Mouse (Mus musculus) cortical plate, adult 2 months (tissue): ENCODE results near the gene Cdkn2aip. TPM values are rescaled to one million over a fixed set of nuclear protein-coding genes. Genes with fewer than 3 reads are reported as not detected.

ENCODE experiments used
- H3K27ac ChIP-seq: fragments of 200-500 bp; 2 replicates; pipeline ENCODE4 v1.5.1; 2012; ENCODE audit warnings: low read length, control low read depth, inconsistent platforms; ENCODE audit not compliant: insufficient read depth
- H3K4me1 ChIP-seq: fragments of 200-500 bp; 2 replicates; pipeline ENCODE4 v1.6.1; 2011; ENCODE audit warnings: low read length; ENCODE audit not compliant: control insufficient read depth, insufficient read depth
- H3K4me3 ChIP-seq: fragments of 200-500 bp; 2 replicates; pipeline ENCODE4 v1.5.1; 2011; ENCODE audit warnings: mild to moderate bottlenecking, low read length, control low read depth; ENCODE audit not compliant: insufficient read depth
- CTCF ChIP-seq: fragments of 200-500 bp; IDR thresholded peaks from 2 replicates; pipeline ENCODE4 v1.5.1; 2011; ENCODE audit warnings: mild to moderate bottlenecking, control low read depth, low read length; ENCODE audit not compliant: insufficient read depth; ENCODE audit errors: extremely low read depth
- POLR2A ChIP-seq: fragments of 200-500 bp; IDR thresholded peaks from 2 replicates; pipeline ENCODE4 v1.6.1; 2011; ENCODE audit warnings: mild to moderate bottlenecking, low read length, control low read depth; ENCODE audit not compliant: insufficient read depth; ENCODE audit errors: extremely low read depth
- polyA plus RNA-seq: library from polyadenylated mRNA; depleted of rRNA; stranded (reverse); fragments of >200 nt; gene quantifications from 2 replicates; pipeline ENCODE4 v1.2.3, GENCODE M21; 2012

The Cdkn2aip gene
- polyA plus RNA-seq, 1 experiment, result 11.4 TPM

DNA sequence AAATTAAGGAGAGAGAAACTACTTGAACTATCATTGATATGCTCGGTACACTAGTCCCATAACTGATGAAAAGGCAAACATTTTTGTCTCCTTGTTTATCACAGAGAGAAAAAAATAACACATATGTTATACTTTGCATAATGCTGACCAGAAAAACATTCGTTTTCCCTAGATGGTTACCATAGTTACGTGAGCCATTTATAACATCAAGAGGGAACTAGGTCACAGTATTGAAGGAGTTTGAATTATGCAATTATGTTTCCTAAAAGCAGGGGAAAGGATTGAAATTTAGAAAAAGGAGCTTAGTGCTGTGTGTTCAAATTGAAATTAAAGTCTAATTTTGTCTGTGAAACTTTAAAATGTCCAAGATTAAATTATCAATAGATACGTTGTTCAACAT, 33.4 kb downstream of the Cdkn2aip start:
- peaks cover 9% of the 10 kb centered on the region for H3K4me1 ChIP-seq
- no peak for TF ChIP-seq POLR2A
- no peak for TF ChIP-seq CTCF
- H3K27ac ChIP-seq, result no peak overlapping the region
- H3K4me3 ChIP-seq, result no peak overlapping the region

DNA sequence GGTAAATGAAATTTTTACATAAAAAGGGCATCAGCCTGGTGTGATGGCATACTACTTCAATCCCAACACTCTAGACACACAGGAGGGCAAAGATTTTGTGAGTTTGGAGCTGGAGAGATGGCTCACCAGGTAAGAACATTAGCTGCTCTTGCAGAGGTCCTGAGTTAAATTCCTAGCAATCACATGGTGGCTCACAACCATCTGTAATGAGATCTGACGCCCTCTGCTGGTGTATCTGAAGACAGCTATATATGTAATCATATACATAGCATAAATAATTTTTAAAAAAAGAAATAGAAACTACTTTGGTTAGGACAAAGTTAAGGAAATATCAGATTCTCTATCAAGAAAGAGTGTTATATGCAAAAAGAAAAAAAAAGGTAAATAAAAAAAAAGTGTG, 34.1 kb downstream of the Cdkn2aip start:
- TF ChIP-seq POLR2A, result no peak
- TF ChIP-seq CTCF, result no peak
- no peak overlapping the region for H3K27ac ChIP-seq
- H3K4me1 ChIP-seq, result peaks cover 6% of the 10 kb centered on the region
- no peak overlapping the region for H3K4me3 ChIP-seq

GRCm38 (mm10) chr8:47676631-47677030, 37.1 kb downstream of the Cdkn2aip start:
- peak overlapping the region; percentile 90; the same call in 1 of the 2 replicates for H3K4me3 ChIP-seq
- peaks cover 6% of the 10 kb centered on the region for H3K4me1 ChIP-seq
- TF ChIP-seq POLR2A (no peak), CTCF (no peak)
- H3K27ac ChIP-seq, result no peak overlapping the region

- no peak for TF ChIP-seq POLR2A
- no peak for TF ChIP-seq CTCF
- Histone ChIP-seq H3K4me1 (peaks cover 3% of the 10 kb centered on the region), H3K27ac (0 out of 2 replicates have a peak overlapping the region, but pooled peaks have one; percentile 79), H3K4me3 (peak overlapping the region; percentile 90)
These were observed 37.5 kb downstream of the Cdkn2aip start for GRCm38 (mm10) chr8:47676224-47676623.

DNA sequence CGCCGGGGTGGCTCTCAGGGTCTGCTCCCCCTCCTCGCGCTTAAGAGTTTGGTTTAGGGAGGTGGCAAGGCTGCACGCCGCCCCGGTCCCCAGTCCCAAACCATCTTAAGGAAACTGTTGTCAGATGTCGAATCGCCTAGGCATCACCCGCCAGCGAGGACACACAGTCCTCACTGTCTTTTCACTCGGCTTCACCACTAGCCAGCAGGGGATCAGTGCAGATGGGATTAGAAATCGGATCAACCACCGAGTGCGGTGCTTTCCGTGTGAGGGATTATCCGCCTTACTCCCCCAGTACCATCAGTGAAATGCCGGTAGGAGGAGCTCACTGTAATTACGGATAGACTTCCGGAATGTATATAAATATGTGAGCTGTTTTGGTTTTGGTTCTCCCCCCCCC, 37.9 kb downstream of the Cdkn2aip start:
- Histone ChIP-seq H3K4me3 (peak overlapping the region; percentile 90), H3K4me1 (peaks cover 2% of the 10 kb centered on the region; the same call in 1 of the 2 replicates), H3K27ac (peak overlapping the region; percentile 79)
- TF ChIP-seq CTCF (no peak), POLR2A (peak; percentile 57; the same call in 1 of the 2 replicates)

GRCm38 (mm10) chr8:47674777-47675710, 38.7 kb downstream of the Cdkn2aip start, which contains the start of gene Ing2:
Gene Ing2, minus strand, starts transcription at chr8:47675556.
- TF ChIP-seq CTCF, result no peak
- peak; percentile 82 for TF ChIP-seq POLR2A
- Histone ChIP-seq H3K27ac (peak within 1 kb of the TSS; percentile 83), H3K4me1 (no peaks in the 10 kb centered on the region; the same call in 1 of the 2 replicates), H3K4me3 (peak within 1 kb of the TSS; percentile 90)

DNA sequence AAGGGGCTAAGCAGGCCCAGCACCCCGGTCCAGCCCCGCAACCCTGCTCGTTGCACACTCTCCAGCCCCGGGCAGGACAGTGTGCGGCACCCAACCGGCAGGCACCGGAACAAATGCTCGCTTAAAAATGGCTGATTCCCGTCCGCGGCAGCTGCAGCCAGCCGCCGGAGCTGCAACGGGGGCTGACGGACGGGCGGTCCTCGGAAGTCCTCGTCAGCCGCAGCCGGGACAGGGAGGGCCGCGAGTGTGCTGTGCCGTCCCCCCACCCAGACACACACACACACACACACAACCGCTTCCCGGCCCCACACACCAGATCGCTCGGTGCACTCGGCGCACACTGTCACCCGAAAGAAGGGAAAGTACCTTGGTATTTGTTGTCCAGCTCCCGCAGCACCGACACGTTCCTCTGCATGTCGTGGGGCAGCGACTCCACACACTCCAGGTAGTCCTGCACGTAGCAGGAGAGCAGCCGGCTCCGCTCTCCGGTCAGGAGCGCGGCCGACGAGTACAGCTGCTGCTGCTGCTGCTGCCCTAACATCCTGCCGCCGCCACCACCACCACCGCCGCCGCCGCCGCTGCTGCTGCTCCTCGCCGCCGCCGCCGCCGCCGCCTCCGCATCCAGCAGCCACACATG, 39.5 kb downstream of the Cdkn2aip start:
- peak overlapping the region; percentile 90 for H3K4me3 ChIP-seq
- TF ChIP-seq POLR2A (no peak), CTCF (no peak)
- H3K4me1 ChIP-seq, result no peaks in the 10 kb centered on the region; the same call in 1 of the 2 replicates
- peak overlapping the region; percentile 83 for H3K27ac ChIP-seq

- Histone ChIP-seq H3K4me3 (peak overlapping the region; percentile 90), H3K4me1 (no peaks in the 10 kb centered on the region; the same call in 1 of the 2 replicates), H3K27ac (peak overlapping the region; percentile 45; the same call in 1 of the 2 replicates)
- TF ChIP-seq CTCF (no peak), POLR2A (peak; percentile 58)
These were observed 40.2 kb downstream of the Cdkn2aip start for GRCm38 (mm10) chr8:47673317-47674139.

GRCm38 (mm10) chr8:47664231-47664785, 49.4 kb downstream of the Cdkn2aip start:
- H3K4me1 ChIP-seq, result no peaks in the 10 kb centered on the region
- no peak for TF ChIP-seq POLR2A
- TF ChIP-seq CTCF, result no peak
- H3K27ac ChIP-seq, result no peak overlapping the region
- no peak overlapping the region for H3K4me3 ChIP-seq
